Mouse (Mus musculus): ENCODE results near the gene Trpm6.

DNA sequence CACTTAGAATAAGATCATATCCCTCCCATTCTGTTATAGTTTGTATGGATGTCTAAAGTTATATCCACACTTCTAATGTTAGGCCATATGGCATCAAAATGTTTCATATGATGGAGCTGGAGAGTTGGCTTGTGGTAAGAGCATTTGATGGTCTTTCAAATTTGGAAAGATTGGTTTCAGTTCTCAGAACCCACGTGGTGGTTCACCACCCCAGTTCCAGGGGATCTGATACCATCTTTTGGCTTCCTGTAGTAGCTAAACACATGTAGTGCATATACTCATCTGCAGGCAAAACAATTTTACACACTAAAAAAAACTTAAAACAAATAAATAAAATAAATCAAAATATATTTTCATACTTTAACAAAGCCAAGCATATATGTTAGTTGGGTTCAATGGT, 21.3 kb downstream of the Trpm6 start:
- TF ChIP-seq CTCF (IDR thresholded peaks at IDR 0.05; ENCODE audit: low read depth), result no peak
- TF ChIP-seq EP300 (IDR thresholded peaks at IDR 0.05; ENCODE audit: low read depth), result no peak

Measured in heart, postnatal 0 days (tissue).